Mouse (Mus musculus) C2C12 (cell line): ENCODE measurements around the gene Slc17a7.

ENCODE experiments used
- CEBPB ChIP-seq: IDR thresholded peaks from one replicate; pipeline ENCODE4 v1.6.1; 2011; ENCODE audit warnings: low read depth, mild to moderate bottlenecking, control low read depth, moderate library complexity
- CTCF ChIP-seq: IDR thresholded peaks from one replicate; pipeline ENCODE4 v1.5.1; 2011; ENCODE audit not compliant: control insufficient read depth, insufficient read depth, insufficient read length
- FOSL1 ChIP-seq: IDR thresholded peaks from one replicate; pipeline ENCODE4 v1.8.0; 2011; ENCODE audit warnings: mild to moderate bottlenecking, low read length; ENCODE audit not compliant: poor library complexity, insufficient read depth, severe bottlenecking
- MAX ChIP-seq: IDR thresholded peaks from one replicate; pipeline ENCODE4 v1.6.1; 2011; ENCODE audit warnings: mild to moderate bottlenecking, control low read depth
- MYOG ChIP-seq: IDR thresholded peaks from one replicate; pipeline ENCODE4 v1.6.1; 2011; ENCODE audit not compliant: control insufficient read depth, insufficient read length; ENCODE audit errors: extremely low read depth
- USF1 ChIP-seq: IDR thresholded peaks from one replicate; pipeline ENCODE4 v1.6.1; 2011; ENCODE audit warnings: low read depth, mild to moderate bottlenecking, control low read depth, moderate library complexity

DNA sequence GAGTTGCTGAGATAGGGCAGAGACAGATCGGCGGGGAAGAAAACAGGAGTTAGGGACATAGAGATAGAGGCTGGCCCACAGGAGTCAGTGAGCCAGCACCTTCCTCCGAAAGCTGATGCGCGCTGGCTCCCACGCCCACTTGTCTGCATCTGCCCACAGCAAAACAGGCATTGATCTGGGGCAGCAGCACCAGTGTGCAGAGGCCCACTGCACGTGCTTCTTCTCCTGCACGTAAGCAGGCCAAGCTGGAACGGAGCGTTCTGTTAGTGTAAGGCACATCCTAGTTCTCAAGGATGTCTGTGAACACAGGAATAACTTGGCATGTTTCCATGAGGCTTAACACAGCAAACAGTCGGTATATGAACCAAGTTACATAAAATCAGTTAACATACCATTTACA, 35.2 kb downstream of the Slc17a7 start:
- TF ChIP-seq CTCF (no peak), MAX (no peak), USF1 (no peak), FOSL1 (no peak), CEBPB (no peak), MYOG (no peak)
